Mouse (Mus musculus) right cerebral cortex, postnatal 10 days (tissue): ENCODE results near the gene Hspa2.

Experiments
- DNase-seq, 2 experiments: peaks; one replicate each; pipeline ENCODE4 v3.0.0; 2021; ENCODE audit warnings: low spot score in 2 of 2

Gene Hspa2

GRCm38 (mm10) chr12:76403886-76404537 lies at the start of gene Hspa2:
Gene Hspa2 (plus strand): TSS chr12:76404176.
- DNase-seq = peak; percentile 100

GRCm38 (mm10) chr12:76360868-76361267 lies 43.1 kb upstream of the Hspa2 start:
- DNase-seq = no peak

- DNase-seq = no peak
These were observed 42.3 kb upstream of the Hspa2 start for GRCm38 (mm10) chr12:76361405-76362302.

- DNase-seq = no peak
These were observed 41.7 kb upstream of the Hspa2 start for GRCm38 (mm10) chr12:76362303-76362676.

- DNase-seq = no peak
These were observed 37.7 kb upstream of the Hspa2 start for GRCm38 (mm10) chr12:76366276-76366675.

GRCm38 (mm10) chr12:76367096-76367995 lies 36.6 kb upstream of the Hspa2 start:
- peak; percentile 35 to 56 for DNase-seq

GRCm38 (mm10) chr12:76368201-76368789 lies 35.7 kb upstream of the Hspa2 start:
- DNase-seq = no peak

GRCm38 (mm10) chr12:76368790-76369205 lies 35.2 kb upstream of the Hspa2 start:
- peak; percentile 69 to 73 for DNase-seq

GRCm38 (mm10) chr12:76369206-76369977 lies 34.6 kb upstream of the Hspa2 start, which contains the start of gene Zbtb25:
Gene Zbtb25 (minus strand): TSS chr12:76369602.
- peak; percentile 94 to 96 for DNase-seq

- peak; percentile 87 to 88 for DNase-seq
These were observed 33.8 kb upstream of the Hspa2 start, which contains the start of gene Zbtb1 for GRCm38 (mm10) chr12:76369978-76370830. Gene Zbtb1 (plus strand): TSS chr12:76370266.

GRCm38 (mm10) chr12:76370831-76371571 lies 33.0 kb upstream of the Hspa2 start:
- DNase-seq = peak; percentile 70 to 71

GRCm38 (mm10) chr12:76372046-76372445 lies 31.9 kb upstream of the Hspa2 start:
- no peak for DNase-seq

GRCm38 (mm10) chr12:76372881-76373818 lies 30.8 kb upstream of the Hspa2 start:
- no peak for DNase-seq

- DNase-seq = no peak
These were observed 30.0 kb upstream of the Hspa2 start for GRCm38 (mm10) chr12:76373991-76374390.

- no peak for DNase-seq
These were observed 29.1 kb upstream of the Hspa2 start for GRCm38 (mm10) chr12:76374911-76375310.

GRCm38 (mm10) chr12:76375506-76375905 lies 28.5 kb upstream of the Hspa2 start:
- no peak for DNase-seq

- DNase-seq = no peak
These were observed 27.3 kb upstream of the Hspa2 start for GRCm38 (mm10) chr12:76376649-76377048.

- no peak for DNase-seq
These were observed 26.9 kb upstream of the Hspa2 start for GRCm38 (mm10) chr12:76377059-76377458.
